Mouse (Mus musculus) heart, postnatal 0 days (tissue): ENCODE data around the gene Galnt10. TPM values are rescaled to one million over a fixed set of nuclear protein-coding genes. Genes with fewer than 3 reads are reported as not detected.
A peak's percentile ranks its signal among the peaks of the same experiment; 100 is the strongest.

Source experiments
- ATAC-seq: fragments of 200-750 bp; cut with Nextera tagmentation; 2 replicates; pipeline ENCODE4 v1.8.0; 2017; ENCODE audit warnings: low read depth, moderate number of reproducible peaks, moderate library complexity; ENCODE audit not compliant: insufficient read depth
- DNase-seq: peaks from one replicate; pipeline ENCODE4 v3.0.0-alpha.2; 2016; ENCODE audit warnings: low spot score
- H3K27ac ChIP-seq: fragments of 300-500 bp; sonication (generic); 2 replicates; pipeline ENCODE4 v1.5.1; 2014; ENCODE audit warnings: low read depth, mild to moderate bottlenecking
- H3K27me3 ChIP-seq: fragments of 300-500 bp; sonication (generic); 2 replicates; pipeline ENCODE4 v1.6.1; 2014; ENCODE audit warnings: low read length, mixed read lengths; ENCODE audit not compliant: control insufficient read depth, insufficient read depth
- H3K36me3 ChIP-seq: fragments of 300-500 bp; sonication (generic); replicated peaks from 2 replicates; pipeline ENCODE4 v1.6.1; 2014; ENCODE audit warnings: low read length, mixed read lengths; ENCODE audit not compliant: control insufficient read depth, insufficient read depth
- H3K4me1 ChIP-seq: fragments of 300-500 bp; sonication (generic); 2 replicates; pipeline ENCODE4 v1.6.1; 2014; ENCODE audit warnings: antibody characterized with exemption; ENCODE audit not compliant: control insufficient read depth, insufficient read depth
- H3K4me2 ChIP-seq: fragments of 300-500 bp; sonication (generic); 2 replicates; pipeline ENCODE4 v1.6.1; 2014; ENCODE audit warnings: low read depth, mild to moderate bottlenecking, low read length, moderate library complexity
- H3K4me3 ChIP-seq: fragments of 300-500 bp; sonication (generic); 2 replicates; pipeline ENCODE4 v1.5.1; 2014; ENCODE audit warnings: low read depth, low read length
- H3K9ac ChIP-seq: fragments of 300-500 bp; sonication (generic); replicated peaks from 2 replicates; pipeline ENCODE4 v1.6.1; 2014; ENCODE audit warnings: low read depth, low read length, mixed read lengths
- H3K9me3 ChIP-seq: fragments of 300-500 bp; sonication (generic); replicated peaks from 2 replicates; pipeline ENCODE4 v1.6.1; 2016; ENCODE audit warnings: low read length; ENCODE audit not compliant: control insufficient read depth
- CTCF ChIP-seq: IDR thresholded peaks from 2 replicates; pipeline ENCODE4 v1.5.1; 2016; ENCODE audit warnings: antibody characterized with exemption, control low read depth, low read depth
- EP300 ChIP-seq: IDR thresholded peaks from 2 replicates; pipeline ENCODE4 v1.6.1; 2016; ENCODE audit warnings: antibody characterized with exemption, low read depth
- WGBS: fragments of 180-500 bp; shearing (Covaris S2); extraction: QIAGEN DNeasy Blood & Tissue Kit; methylation state at CpG from one replicate; pipeline ENCODE4 v1.1.7; 2014; 5-methylcytosine and 5-hydroxymethylcytosine counted together
- polyA plus RNA-seq: library from polyadenylated mRNA; unstranded; fragments of >200 nt; fragmentation: Nextera tagmentation; extraction: Ambion mirVana; gene quantifications from 2 replicates; pipeline ENCODE4 v1.2.1, GENCODE M21; 2015
- total RNA-seq: library from RNA; depleted of rRNA; stranded (reverse); fragments of >200 nt; gene quantifications from 2 replicates; pipeline ENCODE4 v1.2.3, GENCODE M21; 2014; ENCODE audit warnings: low replicate concordance

Galnt10 gene
- total and polyA plus RNA-seq, 2 experiments from 2014 or later = 3.4 to 4.3 TPM

GRCm38 (mm10) chr11:57799456-57799855, 154.2 kb downstream of the Galnt10 start:
- Histone ChIP-seq H3K27ac (no peak overlapping the region), H3K4me2 (no peak overlapping the region), H3K9me3 (no peaks in the 10 kb centered on the region), H3K4me1 (peaks cover 20% of the 10 kb centered on the region), H3K27me3 (no peaks in the 10 kb centered on the region), H3K36me3 (no peaks in the 10 kb centered on the region), H3K9ac (no peak overlapping the region), H3K4me3 (no peak overlapping the region)
- no peak for ATAC-seq
- DNase-seq = no peak
- 88% methylated on average over 10 of the region's 10 CpGs for WGBS
- no peak for TF ChIP-seq CTCF

- DNase-seq = no peak
- Histone ChIP-seq H3K9ac (peak overlapping the region; percentile 88), H3K4me2 (peak overlapping the region; percentile 99), H3K36me3 (no peaks in the 10 kb centered on the region), H3K9me3 (no peaks in the 10 kb centered on the region), H3K27ac (peak overlapping the region; percentile 78), H3K27me3 (no peaks in the 10 kb centered on the region), H3K4me3 (peak overlapping the region; percentile 98), H3K4me1 (peaks cover 20% of the 10 kb centered on the region)
- WGBS = 12% methylated on average over 22 of the region's 22 CpGs
- TF ChIP-seq CTCF = no peak
- TF ChIP-seq EP300 = no peak
- ATAC-seq = no peak
Measured at GRCm38 (mm10) chr11:57800266-57800951, 155.2 kb downstream of the Galnt10 start.

- ATAC-seq (peak; percentile 97), DNase-seq (peak; percentile 95)
- H3K9me3 ChIP-seq = no peaks in the 10 kb centered on the region
- H3K36me3 ChIP-seq = peaks cover 3% of the 10 kb centered on the region; the same call in 1 of the 2 replicates
- 0% methylated on average over 65 of the region's 66 CpGs for WGBS
- H3K9ac ChIP-seq = peak within 1 kb of the TSS; percentile 88
- TF ChIP-seq EP300 (no peak), CTCF (no peak)
- no peaks in the 10 kb centered on the region for H3K27me3 ChIP-seq
- peaks cover 20% of the 10 kb centered on the region for H3K4me1 ChIP-seq
- peak within 1 kb of the TSS; percentile 83 for H3K27ac ChIP-seq
- H3K4me2 ChIP-seq = peak within 1 kb of the TSS; percentile 99
- H3K4me3 ChIP-seq = peak within 1 kb of the TSS; percentile 98
Measured at GRCm38 (mm10) chr11:57800971-57801765, 155.9 kb downstream of the Galnt10 start, which contains the start of gene Sap30l. Gene Sap30l (plus strand): TSS chr11:57801637.

- Histone ChIP-seq H3K4me1 (peaks cover 20% of the 10 kb centered on the region), H3K9me3 (no peaks in the 10 kb centered on the region), H3K4me3 (peak overlapping the region; percentile 98), H3K36me3 (peaks cover 5% of the 10 kb centered on the region; the same call in 1 of the 2 replicates), H3K27me3 (no peaks in the 10 kb centered on the region), H3K27ac (peak overlapping the region; percentile 83), H3K4me2 (peak overlapping the region; percentile 99), H3K9ac (peak overlapping the region; percentile 88)
- ATAC-seq = peak; percentile 47
- WGBS = under 1% methylated on average over 65 of the region's 85 CpGs
- TF ChIP-seq CTCF = no peak
- TF ChIP-seq EP300 = no peak
- DNase-seq = peak; percentile 32
Measured at GRCm38 (mm10) chr11:57801766-57802510, 156.7 kb downstream of the Galnt10 start.

- WGBS = under 1% methylated on average over 18 of the region's 18 CpGs
- peak; percentile 18 for DNase-seq
Measured at GRCm38 (mm10) chr11:57802511-57802870, 157.2 kb downstream of the Galnt10 start.

More at GRCm38 (mm10) chr11:57802511-57802870, 157.2 kb downstream of the Galnt10 start:
- Histone ChIP-seq H3K4me3 (peak overlapping the region; percentile 98), H3K27ac (peak overlapping the region; percentile 83; the same call in 1 of the 2 replicates), H3K27me3 (no peaks in the 10 kb centered on the region), H3K4me2 (peak overlapping the region; percentile 99), H3K9me3 (no peaks in the 10 kb centered on the region), H3K36me3 (peaks cover 5% of the 10 kb centered on the region; the same call in 1 of the 2 replicates), H3K4me1 (peaks cover 20% of the 10 kb centered on the region), H3K9ac (peak overlapping the region; percentile 88)
- ATAC-seq = no peak
- TF ChIP-seq EP300 = no peak
